In the genomic region with DNA sequence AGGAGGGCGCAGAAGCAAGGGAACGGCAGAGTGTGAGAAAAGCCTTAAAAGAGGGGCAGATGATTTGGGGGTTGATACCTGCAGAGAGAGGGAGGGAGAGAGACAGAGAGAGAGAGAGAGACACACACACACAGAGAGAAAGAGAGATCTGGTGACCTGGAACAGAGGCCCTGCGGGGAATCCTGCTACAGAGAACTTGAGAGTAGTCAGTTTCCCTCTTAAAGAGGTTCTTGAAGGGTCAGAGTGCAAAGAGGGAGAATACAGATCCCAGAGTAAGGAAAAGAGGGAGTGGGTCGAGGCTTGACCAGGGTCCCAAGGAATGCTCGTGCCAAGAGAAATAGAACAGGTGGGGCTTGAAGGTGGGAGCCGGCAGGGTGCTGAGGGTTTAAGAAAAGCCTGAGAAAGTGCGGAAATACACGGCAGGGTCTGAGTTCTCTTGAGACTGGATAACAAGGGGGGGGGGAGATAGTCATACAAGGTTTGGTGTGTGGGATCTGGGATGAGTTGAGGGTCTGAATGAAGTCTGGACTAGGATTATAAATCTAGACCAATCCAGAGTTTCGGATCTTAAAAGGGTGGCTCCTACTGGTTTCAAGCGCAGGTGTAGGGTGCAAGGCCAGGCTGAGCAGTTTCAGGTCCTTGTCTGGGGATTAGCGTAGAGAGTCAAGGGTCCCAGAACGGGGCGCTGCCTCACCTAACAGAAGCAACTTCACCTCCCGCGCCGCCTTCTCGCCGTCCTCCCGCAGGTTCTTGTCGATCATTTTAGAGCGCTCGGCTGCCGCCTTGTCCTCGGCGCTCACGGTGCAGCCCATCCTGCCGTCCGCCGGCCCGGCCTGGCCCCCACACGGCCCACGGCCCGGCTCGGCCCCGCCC, we compare ENCODE assay signal across 1 mouse cellular context.
TF ChIP-seq lines count a peak whose summit lies in the region.

No protein-coding gene starts in this region.

TF ChIP-seq in ES-E14, 5 proteins besides CTCF, POLR2A, EP300 and RAD21:
- TF ChIP-seq HCFC1 (IDR thresholded peaks at IDR 0.05; ENCODE audit: borderline replicate concordance, insufficient read depth, low read length), result no peak
- TF ChIP-seq ZC3H11A (IDR thresholded peaks at IDR 0.05; ENCODE audit: borderline replicate concordance, low read depth, low read length), result no peak
- no peak for TF ChIP-seq MAFK (IDR thresholded peaks at IDR 0.05; ENCODE audit: insufficient read depth, low read depth, low read length)
- no peak for TF ChIP-seq CHD2 (IDR thresholded peaks at IDR 0.05; ENCODE audit: low read depth, low read length)
- TF ChIP-seq ZNF384 (IDR thresholded peaks at IDR 0.05; ENCODE audit: low read depth, low read length), result no peak
